Mouse (Mus musculus) midbrain, embryonic 10.5 days (tissue): ENCODE data around the gene Xrn2. TPM values are rescaled to one million over a fixed set of nuclear protein-coding genes. Genes with fewer than 3 reads are reported as not detected.
"Not testable (repeated sequence)": the region's sequence is repeated elsewhere in the genome, so short reads cannot be mapped to it uniquely, and the experiment has no call there.

Source experiments
- DNase-seq: peaks from one replicate; pipeline ENCODE4 v3.0.0-alpha.2; 2017; ENCODE audit warnings: low spot score
- H3K27ac ChIP-seq: fragments of 300-500 bp; sonication (generic); replicated peaks from 2 replicates; pipeline ENCODE4 v1.5.1; 2016; ENCODE audit warnings: mild to moderate bottlenecking
- H3K27me3 ChIP-seq: fragments of 300-500 bp; sonication (generic); 2 replicates; pipeline ENCODE4 v1.6.1; 2016; ENCODE audit warnings: low read depth, mild to moderate bottlenecking; ENCODE audit not compliant: poor library complexity, severe bottlenecking
- H3K36me3 ChIP-seq: fragments of 300-500 bp; sonication (generic); 2 replicates; pipeline ENCODE4 v1.6.1; 2016; ENCODE audit warnings: mild to moderate bottlenecking, moderate library complexity
- H3K4me1 ChIP-seq: fragments of 300-500 bp; sonication (generic); 2 replicates; pipeline ENCODE4 v1.6.1; 2016
- H3K4me3 ChIP-seq: fragments of 300-500 bp; sonication (generic); 2 replicates; pipeline ENCODE4 v1.5.1; 2016; ENCODE audit warnings: mild to moderate bottlenecking, moderate library complexity
- H3K9me3 ChIP-seq: fragments of 300-500 bp; sonication (generic); replicated peaks from 2 replicates; pipeline ENCODE4 v1.6.1; 2016; ENCODE audit warnings: mild to moderate bottlenecking
- WGBS: fragments of 180-500 bp; shearing (Covaris S2); methylation state at CpG from one replicate; pipeline ENCODE4 v1.1.7; 2016; 5-methylcytosine and 5-hydroxymethylcytosine counted together
- polyA plus RNA-seq: library from polyadenylated mRNA; unstranded; fragments of >200 nt; fragmentation: Nextera tagmentation; extraction: Ambion mirVana; gene quantifications from 2 replicates; pipeline ENCODE4 v1.2.1, GENCODE M21; 2016

The Xrn2 gene
- polyA plus RNA-seq, 1 experiment from 2014 or later, result 88.0 TPM

DNA sequence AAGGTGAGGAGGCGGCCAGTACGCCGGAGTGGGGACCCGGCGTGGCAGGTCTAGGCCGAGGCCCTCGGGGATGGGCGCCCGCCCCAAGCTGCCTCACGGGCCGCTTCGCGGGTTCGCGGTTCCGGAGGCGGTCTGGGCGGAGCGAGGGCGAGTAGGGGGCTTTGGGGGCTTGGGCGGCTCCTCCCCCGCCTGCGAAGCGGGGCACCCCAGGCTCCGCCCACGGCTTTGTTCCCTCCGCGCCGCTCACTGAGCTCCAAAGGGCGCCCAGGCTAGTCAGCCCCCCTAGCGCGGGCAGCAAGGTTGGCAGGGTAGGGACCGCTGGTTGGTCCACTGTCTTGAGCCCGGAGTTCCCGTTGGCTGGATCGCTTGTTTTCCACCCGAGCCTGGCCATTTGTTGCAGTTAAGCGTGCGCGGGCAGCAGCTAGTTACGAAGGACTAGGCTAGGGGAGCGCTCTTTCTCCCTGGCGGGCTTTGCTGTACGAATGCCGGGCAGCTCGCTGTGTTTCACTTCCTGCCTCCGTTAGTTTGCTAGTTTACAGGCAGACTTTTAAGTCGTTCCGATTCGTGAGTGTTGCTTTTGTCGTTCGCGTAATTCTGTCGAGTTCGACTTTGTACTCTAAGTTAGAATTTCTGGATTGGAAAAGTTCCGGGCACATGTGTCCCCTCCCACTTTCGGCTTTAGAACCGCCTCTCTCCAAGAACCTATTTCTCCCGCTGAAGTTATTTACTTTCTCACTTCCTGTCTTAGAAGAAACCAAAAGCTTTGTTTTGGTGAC, 586 bp downstream of the Xrn2 start:
- WGBS, result under 1% methylated on average over 58 of the region's 59 CpGs

DNA sequence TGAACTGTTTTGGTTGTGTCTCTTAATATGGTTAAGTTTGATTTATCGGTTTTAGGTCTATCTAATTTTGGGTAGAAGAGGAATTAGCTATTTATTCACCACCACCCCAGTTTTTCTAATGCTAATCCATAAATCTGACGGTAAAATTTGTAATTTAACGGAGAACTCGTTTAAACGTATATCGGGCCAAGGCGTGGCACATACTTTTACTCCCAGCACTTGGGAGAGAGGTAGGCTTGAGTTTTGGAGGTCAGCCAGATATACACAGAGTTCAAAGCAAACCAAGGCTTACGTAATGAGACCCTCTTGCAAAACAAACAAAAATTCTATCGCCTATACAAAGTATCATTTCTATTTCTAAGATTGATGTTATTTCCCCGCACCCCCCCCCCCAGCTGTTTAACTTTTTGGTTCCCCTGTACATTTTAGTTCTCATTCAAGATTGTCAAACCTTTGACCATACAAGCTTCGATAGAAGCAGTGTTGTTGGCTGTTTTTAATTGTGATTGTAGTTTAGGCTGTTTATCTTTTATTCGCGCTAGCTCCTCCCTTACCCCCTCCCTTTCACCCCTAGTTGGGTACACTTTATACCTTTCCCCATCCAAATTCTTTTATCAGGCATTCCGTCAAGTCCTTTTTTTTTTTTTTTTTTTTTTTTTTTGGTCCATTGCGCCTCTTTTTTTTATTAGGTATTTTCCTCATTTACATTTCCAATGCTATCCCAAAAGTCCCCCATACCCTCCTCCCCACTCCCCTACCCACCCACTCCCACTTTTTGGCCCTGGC, 1.5 kb downstream of the Xrn2 start:
- DNase-seq, result no peak
- peaks cover 26% of the 10 kb centered on the region for H3K4me1 ChIP-seq
- peak overlapping the region; percentile 93 for H3K27ac ChIP-seq
- H3K9me3 ChIP-seq, result no peaks in the 10 kb centered on the region
- H3K27me3 ChIP-seq, result no peaks in the 10 kb centered on the region
- 36% methylated on average over 15 of the region's 15 CpGs for WGBS
- H3K36me3 ChIP-seq, result peaks cover 21% of the 10 kb centered on the region
- H3K4me3 ChIP-seq, result peak overlapping the region; percentile 70

More for the DNA sequence above, 586 bp downstream of the Xrn2 start:
- Histone ChIP-seq H3K27ac (peak overlapping the region; percentile 93), H3K4me1 (peaks cover 26% of the 10 kb centered on the region), H3K36me3 (peaks cover 22% of the 10 kb centered on the region), H3K27me3 (no peaks in the 10 kb centered on the region), H3K4me3 (peak overlapping the region; percentile 70), H3K9me3 (no peaks in the 10 kb centered on the region)
- DNase-seq, result peak; percentile 91

- not testable (repeated sequence) for H3K4me1 ChIP-seq, DNase-seq, H3K27ac ChIP-seq, H3K27me3 ChIP-seq, H3K4me3 ChIP-seq, H3K9me3 ChIP-seq
- H3K36me3 ChIP-seq, result peaks cover 27% of the 10 kb centered on the region
- WGBS, result 93% methylated on average over 1 of the region's 1 CpGs
These were observed 9.2 kb downstream of the Xrn2 start for GRCm38 (mm10) chr2:147022041-147022440.

GRCm38 (mm10) chr2:147023067-147023466, 10.3 kb downstream of the Xrn2 start:
- Histone ChIP-seq H3K27ac (no peak overlapping the region), H3K27me3 (no peaks in the 10 kb centered on the region), H3K36me3 (peaks cover 38% of the 10 kb centered on the region), H3K4me1 (no peaks in the 10 kb centered on the region), H3K4me3 (no peak overlapping the region), H3K9me3 (no peaks in the 10 kb centered on the region)
- DNase-seq, result no peak
- WGBS, result 97% methylated on average over 5 of the region's 5 CpGs

GRCm38 (mm10) chr2:147023560-147023959, 10.8 kb downstream of the Xrn2 start:
- no peaks in the 10 kb centered on the region for H3K27me3 ChIP-seq
- whole genome bisulfite sequencing, result 94% methylated on average over 4 of the region's 4 CpGs
- no peaks in the 10 kb centered on the region for H3K4me1 ChIP-seq
- peaks cover 43% of the 10 kb centered on the region for H3K36me3 ChIP-seq
- H3K27ac ChIP-seq, result no peak overlapping the region
- DNase-seq, result no peak
- no peak overlapping the region for H3K4me3 ChIP-seq
- H3K9me3 ChIP-seq, result no peaks in the 10 kb centered on the region

DNA sequence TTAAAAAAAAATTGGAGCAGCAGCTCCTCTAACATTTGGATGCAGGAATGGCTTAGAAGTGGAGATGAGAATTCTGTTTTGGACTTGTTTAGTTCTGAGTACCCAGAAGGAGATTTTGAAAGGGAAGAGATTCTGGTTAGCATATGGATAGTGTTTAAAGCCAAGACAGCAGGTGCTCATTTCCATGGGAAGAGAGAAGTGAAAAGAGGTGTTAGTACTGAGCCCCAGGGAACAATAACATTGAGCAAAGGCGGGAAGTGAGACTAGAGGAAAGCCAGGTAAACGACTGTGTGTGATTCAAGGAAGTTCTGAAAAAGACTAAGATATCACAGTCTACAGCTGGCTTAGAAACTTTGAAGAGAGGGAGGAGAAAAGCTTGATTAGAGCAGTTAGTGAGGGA, 20.3 kb downstream of the Xrn2 start:
- no peaks in the 10 kb centered on the region for H3K9me3 ChIP-seq
- no peak for DNase-seq
- no peak overlapping the region for H3K4me3 ChIP-seq
- no peaks in the 10 kb centered on the region for H3K27me3 ChIP-seq
- H3K36me3 ChIP-seq, result peaks cover 89% of the 10 kb centered on the region
- H3K4me1 ChIP-seq, result no peaks in the 10 kb centered on the region
- WGBS, result 63% methylated on average over 2 of the region's 2 CpGs
- no peak overlapping the region for H3K27ac ChIP-seq

DNA sequence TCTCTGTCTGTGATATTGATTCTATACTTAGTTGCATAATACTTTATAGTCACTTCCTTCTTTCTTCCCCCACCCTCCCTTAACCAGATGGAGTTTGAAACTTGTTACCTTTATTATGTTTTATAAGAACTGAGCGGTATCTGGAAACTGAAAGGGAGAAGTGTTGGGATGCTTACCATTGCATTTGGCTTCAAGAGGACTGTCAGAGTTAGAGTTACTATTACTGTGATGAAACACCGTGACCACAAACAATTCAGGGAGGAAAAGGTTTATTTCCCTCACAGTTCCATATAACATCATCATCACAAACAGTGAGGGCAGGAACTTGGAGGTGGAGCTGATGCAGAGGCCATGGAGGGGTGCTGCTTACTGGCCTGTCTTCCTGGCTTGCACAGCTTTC, 23.1 kb downstream of the Xrn2 start:
- 97% methylated on average over 2 of the region's 2 CpGs for WGBS
- Histone ChIP-seq H3K27me3 (no peaks in the 10 kb centered on the region), H3K4me1 (no peaks in the 10 kb centered on the region), H3K9me3 (no peaks in the 10 kb centered on the region), H3K27ac (no peak overlapping the region), H3K4me3 (no peak overlapping the region), H3K36me3 (peaks cover 87% of the 10 kb centered on the region)
- DNase-seq, result no peak

DNA sequence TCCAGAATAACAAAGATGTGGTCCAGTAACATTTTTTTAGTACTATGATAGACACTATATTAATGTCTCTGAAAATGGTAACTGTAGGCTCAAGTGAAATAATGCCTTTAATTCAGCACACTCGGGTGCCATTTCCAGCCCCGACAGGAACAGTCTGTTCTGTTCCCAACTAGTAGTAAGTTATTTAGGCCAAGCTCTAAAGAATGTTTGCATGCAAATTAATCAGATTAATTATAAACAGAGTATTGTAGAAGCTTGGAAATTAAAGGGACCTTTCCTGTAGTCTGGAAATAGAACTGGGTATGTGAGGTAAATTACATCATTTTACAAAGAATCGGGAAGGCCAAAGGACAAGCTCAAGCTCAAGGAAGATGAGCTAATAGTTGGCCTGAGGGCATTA, 34.3 kb downstream of the Xrn2 start:
- Histone ChIP-seq H3K36me3 (peaks cover 86% of the 10 kb centered on the region), H3K4me1 (no peaks in the 10 kb centered on the region), H3K4me3 (no peak overlapping the region), H3K27me3 (no peaks in the 10 kb centered on the region), H3K27ac (no peak overlapping the region), H3K9me3 (no peaks in the 10 kb centered on the region)
- WGBS, result 97% methylated on average over 3 of the region's 3 CpGs
- DNase-seq, result no peak

DNA sequence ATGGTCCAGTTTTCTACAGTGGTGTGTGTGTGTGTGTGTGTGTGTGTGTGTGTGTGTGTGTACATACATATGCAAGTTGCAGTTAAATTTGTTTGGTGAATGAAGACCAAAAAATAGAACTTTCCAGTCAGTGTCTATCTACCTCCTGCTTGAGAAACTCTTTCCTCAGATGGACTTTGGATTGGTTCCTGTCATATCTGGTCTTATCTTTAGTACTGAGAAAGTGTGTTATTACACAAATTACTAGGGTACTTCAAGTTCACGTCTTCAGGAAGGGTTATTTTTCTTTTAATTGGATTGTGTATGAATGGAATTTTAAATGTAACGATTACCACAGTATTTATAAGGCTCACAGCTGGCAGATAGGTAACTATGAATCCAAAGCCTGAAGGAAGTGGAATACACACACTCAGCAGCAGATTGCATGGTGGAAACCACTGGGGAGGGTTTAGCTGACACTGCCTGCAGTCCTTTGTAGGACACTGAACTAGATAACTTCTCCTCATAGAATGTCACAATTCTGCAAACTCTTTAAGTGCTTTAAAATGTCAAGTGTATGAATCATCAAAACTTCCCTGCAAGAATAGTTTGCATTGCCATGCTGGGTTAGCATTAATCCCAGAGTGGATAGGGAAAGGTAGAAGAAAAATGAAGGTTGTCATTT, 40.6 kb downstream of the Xrn2 start:
- H3K27ac ChIP-seq, result no peak overlapping the region
- peaks cover 86% of the 10 kb centered on the region for H3K36me3 ChIP-seq
- no peaks in the 10 kb centered on the region for H3K9me3 ChIP-seq
- H3K4me1 ChIP-seq, result no peaks in the 10 kb centered on the region
- no peak overlapping the region for H3K4me3 ChIP-seq
- H3K27me3 ChIP-seq, result no peaks in the 10 kb centered on the region
- DNase-seq, result no peak
- WGBS, result 87% methylated on average over 2 of the region's 2 CpGs

GRCm38 (mm10) chr2:147067480-147068246, 54.9 kb downstream of the Xrn2 start:
- Histone ChIP-seq H3K27ac (no peak overlapping the region), H3K9me3 (no peaks in the 10 kb centered on the region), H3K36me3 (peaks cover 59% of the 10 kb centered on the region), H3K4me1 (peaks cover 7% of the 10 kb centered on the region; the same call in 1 of the 2 replicates), H3K4me3 (no peak overlapping the region), H3K27me3 (no peaks in the 10 kb centered on the region)
- 86% methylated on average over 1 of the region's 1 CpGs for WGBS
- DNase-seq, result no peak

GRCm38 (mm10) chr2:147069077-147069476, 56.3 kb downstream of the Xrn2 start:
- WGBS, result 39% methylated on average over 1 of the region's 1 CpGs
- DNase-seq, result no peak
- H3K27me3 ChIP-seq, result no peaks in the 10 kb centered on the region

DNA sequence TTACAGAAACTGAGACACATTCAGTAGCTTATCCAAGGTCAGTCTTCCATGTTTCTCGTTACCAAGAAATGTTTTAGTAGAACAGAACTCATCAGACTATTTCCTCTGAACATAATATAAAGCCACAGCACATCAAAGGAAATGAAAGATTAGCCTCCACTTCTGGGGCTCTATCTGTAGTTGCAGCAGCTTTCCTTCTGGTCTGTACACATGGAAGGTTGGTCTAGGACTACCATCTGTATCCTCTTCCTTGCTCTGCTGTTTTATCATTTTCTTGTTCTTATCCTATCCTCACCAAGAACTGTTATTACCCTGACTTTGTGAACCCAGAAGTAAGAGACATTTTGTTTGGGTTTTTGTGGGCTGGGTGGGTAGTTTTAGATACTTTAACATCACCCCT, 57.5 kb downstream of the Xrn2 start:
- Histone ChIP-seq H3K36me3 (peaks cover 49% of the 10 kb centered on the region), H3K27ac (no peak overlapping the region)
- no peak for DNase-seq

More at GRCm38 (mm10) chr2:147069077-147069476, 56.3 kb downstream of the Xrn2 start:
- Histone ChIP-seq H3K27ac (no peak overlapping the region), H3K4me1 (peaks cover 7% of the 10 kb centered on the region; the same call in 1 of the 2 replicates), H3K36me3 (peaks cover 50% of the 10 kb centered on the region), H3K9me3 (no peaks in the 10 kb centered on the region), H3K4me3 (no peak overlapping the region)

More for the DNA sequence above, 57.5 kb downstream of the Xrn2 start:
- Histone ChIP-seq H3K4me3 (no peak overlapping the region), H3K9me3 (no peaks in the 10 kb centered on the region), H3K4me1 (peaks cover 7% of the 10 kb centered on the region; the same call in 1 of the 2 replicates), H3K27me3 (no peaks in the 10 kb centered on the region)
- 95% methylated on average over 1 of the region's 1 CpGs for WGBS
